Mouse (Mus musculus): Measurements from ENCODE around the gene Cpa5. TPM values are rescaled to one million over a fixed set of nuclear protein-coding genes. Genes with fewer than 3 reads are reported as not detected.

Cpa5 gene
- total RNA-seq, 2 experiments from 2014 or later = 0.20 to 0.38 TPM

DNA sequence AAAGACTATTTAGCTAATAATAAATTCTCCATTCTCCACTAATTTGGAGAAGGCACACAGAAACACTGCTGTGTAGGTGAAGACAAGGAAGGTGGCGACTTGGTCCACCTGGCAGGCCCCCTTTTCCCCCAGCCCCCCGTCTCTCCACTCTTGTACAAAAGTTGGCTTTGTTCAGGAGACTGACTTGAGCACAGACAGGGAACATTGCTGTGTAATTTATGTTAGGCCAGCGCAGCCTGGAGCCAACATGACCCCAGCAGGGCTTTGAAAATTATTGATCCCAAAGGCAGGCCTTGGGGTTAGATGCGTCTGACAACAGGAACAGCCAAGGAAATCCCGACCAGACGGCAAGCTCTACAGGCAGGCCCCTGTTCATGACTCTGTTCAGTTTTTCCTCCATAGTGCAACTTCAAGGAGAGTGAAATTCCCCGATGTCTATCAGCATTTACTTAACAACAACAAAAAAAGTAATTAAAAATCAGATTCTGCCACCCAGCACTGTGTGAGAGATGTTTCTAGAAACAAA, 6.4 kb upstream of the Cpa5 start:
- no peak for DNase-seq

DNA sequence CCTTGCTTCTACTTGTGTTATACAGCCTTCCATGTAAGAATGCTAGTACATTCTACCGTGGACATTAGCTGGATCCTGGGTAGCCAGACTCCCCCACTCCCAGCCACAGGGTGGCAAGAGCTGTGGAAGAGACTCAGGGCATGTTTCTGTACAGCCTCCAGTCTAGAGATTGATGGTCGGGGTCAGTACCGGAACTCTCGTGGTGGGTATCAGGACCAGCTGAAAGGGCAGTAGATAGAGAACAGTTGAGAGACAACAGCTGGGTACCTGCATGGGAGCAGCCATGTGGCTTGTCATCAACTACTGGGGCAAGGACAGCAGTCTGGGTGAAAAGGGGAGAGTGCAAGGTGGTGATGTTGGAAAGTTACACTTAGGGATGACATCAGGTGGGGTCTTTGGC, 5.7 kb upstream of the Cpa5 start:
- no peak for DNase-seq

DNA sequence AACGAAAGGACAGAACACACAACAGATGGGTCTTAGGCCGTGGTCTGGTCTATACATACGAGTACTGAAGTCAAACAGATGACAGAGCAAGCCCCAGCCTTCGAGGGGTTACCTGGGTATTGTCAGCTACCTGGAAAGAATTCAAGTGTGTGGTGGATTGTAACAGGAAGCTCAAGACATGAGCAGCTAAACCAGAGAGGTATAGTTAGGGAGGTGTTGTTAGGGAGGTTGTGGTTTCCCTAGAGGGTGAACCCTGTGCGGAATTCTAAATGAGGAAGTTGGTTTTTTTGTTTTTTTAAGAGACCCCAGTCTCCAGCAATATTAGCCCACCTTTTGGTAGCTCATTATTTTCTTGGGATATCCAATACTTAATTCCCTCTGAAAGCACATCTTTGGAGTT, 5.1 kb upstream of the Cpa5 start:
- DNase-seq = no peak

DNA sequence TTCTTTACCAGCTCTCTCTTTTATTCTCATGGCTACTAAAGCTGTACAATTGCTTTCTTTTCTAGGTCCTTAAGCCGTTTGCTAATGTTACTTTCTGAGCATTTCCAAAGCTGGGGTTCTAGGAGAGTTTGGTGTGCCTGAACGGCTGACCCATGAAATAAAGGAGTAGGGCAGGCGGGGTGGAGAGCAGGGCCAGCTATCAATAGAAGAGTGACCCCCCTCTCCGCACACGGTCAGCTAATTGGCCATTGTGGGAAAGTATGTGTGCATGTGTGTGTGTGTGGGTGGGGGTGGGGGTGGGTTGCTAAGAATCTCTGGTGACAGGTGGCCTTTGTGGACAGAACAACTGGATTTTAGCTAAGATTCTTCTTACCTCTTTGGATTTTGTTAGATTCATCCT, 402 bp downstream of the Cpa5 start:
- DNase-seq = no peak

GRCm38 (mm10) chr6:30614251-30614650, 3.4 kb downstream of the Cpa5 start:
- no peak for DNase-seq

GRCm38 (mm10) chr6:30615741-30616140, 4.9 kb downstream of the Cpa5 start:
- DNase-seq = no peak

- DNase-seq = no peak
Measured at GRCm38 (mm10) chr6:30616491-30616941, 5.7 kb downstream of the Cpa5 start.

- DNase-seq = no peak
Measured at GRCm38 (mm10) chr6:30617020-30617958, 6.5 kb downstream of the Cpa5 start.

DNA sequence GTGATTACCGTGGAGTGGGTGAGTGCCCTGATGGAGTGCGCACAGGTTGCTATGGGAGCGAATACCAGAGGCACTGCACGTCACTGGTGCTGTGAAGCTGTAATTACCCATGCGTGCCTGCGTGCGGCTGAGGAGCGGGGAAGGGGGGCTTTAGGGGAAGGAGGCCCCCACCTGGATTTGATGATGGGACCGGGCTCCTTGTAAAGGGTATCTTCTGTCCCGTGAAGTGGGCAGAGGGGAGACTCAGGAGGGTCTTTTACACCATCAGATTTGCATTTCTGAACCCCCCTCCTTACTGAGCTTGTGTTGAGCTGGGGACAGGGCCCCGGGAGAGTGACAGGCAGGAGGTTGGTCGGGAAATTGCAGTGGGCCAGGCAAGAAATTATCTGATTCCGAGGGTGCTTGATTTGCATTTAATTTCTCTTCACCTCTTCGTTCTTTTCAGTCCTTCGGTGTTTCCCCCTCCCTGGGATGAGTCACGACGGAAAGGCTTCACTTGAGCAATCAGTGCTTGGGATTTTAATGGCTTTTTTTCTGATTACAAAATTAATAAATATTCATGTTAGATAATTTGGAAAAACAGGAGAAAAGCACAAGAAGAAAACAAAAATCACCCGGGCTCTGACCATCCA, 7.3 kb downstream of the Cpa5 start:
- DNase-seq = no peak

DNA sequence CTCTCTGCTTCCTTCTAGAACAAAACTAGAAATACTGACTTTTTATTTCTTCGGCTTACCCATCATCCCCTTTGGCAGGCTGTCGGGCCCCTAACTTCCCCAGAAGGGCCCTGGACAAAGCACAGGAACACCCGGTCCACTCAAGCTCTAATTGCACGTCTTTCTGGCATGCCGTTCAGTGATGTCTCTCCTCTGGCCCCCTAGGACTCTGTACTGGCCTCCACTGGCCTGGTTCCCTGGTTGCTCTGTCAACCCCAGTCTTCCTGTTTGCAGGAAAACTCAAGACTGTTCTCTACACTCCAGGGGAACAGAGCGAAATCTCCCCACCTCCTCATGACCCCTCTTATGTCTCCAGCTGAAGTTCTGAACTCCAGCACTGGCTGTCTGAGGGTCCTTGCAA, 7.9 kb downstream of the Cpa5 start:
- DNase-seq = no peak

DNA sequence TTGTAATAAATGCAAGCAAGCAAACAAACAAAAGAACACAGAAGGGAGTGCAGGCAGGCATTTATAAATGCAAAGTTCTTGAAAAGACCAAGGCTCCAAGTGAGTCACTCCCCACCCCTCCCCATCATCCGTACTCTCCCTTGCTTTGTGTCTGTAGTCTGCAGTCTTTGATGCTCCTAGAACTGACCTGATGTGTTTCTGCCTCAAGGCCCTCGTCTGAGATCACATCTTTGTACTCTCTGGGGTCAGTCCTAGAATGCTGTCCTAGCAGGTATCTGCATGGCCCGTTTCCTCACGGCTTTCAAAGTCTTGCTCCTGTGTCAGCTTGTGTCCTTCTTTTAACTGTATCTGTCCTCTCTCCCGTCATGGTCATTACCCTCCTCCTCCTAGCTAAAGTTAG, 8.8 kb downstream of the Cpa5 start:
- DNase-seq = no peak

DNA sequence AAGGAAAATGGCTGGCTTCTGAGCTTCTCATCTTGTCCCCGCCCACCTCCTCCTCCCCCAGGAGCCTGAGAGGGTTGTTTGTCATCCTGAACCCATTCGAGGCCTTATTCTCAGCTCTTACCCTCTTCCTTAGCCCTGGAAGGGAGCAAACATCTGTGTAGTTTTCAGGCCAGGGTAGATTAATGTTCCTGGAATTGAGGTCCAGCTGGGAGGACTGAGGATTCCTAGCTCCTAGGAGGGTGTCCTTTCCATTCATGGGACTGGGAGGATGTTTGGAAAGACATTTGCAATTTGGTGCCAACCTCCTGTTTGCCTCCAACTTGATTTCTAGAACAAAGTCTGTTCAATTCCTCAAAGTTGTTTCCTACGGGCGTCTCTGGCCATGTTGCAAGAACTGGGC, 9.8 kb downstream of the Cpa5 start:
- DNase-seq = no peak

DNA sequence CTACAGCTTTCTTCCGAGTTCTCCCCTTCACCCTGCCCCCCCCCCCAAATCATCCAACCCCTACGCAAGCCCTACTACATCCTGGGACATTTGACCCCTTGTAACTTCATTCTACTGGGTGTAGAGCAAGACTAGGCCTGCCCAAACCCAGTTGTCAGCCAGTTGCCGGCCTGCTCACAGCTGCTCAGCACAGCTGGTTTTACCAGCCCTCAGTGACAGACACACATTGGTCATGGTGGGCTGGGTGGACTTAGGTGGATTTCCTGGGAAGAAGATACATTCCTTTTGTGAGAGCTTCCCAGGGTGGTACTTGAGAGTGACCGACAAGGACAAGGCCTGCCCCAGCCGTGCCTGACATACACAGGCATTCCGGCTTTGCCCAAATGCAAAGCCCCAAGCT, 10.2 kb downstream of the Cpa5 start:
- no peak for DNase-seq

GRCm38 (mm10) chr6:30621986-30622389, 11.2 kb downstream of the Cpa5 start:
- DNase-seq = no peak

GRCm38 (mm10) chr6:30624763-30625162, 14.0 kb downstream of the Cpa5 start:
- DNase-seq = peak; percentile 40

DNA sequence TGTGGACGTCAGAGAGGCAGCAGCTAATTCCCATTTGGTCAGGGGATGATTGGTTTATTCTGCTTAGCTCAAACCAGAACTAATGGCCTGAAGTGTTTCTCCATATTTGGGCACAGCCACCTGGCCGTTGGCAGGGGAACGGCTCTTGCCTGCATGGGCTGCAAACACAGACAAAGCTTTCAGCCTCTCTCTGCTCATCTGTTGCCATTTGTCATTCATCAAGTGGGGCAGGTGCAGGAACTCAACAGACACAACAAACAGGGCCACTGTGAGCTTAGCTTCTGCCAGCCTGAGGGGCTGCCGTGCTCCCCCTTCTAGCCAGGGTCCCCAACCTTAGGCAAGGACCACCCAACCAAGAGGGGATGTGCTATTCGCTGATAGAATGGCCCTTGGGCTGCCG, 17.3 kb downstream of the Cpa5 start:
- no peak for DNase-seq

DNA sequence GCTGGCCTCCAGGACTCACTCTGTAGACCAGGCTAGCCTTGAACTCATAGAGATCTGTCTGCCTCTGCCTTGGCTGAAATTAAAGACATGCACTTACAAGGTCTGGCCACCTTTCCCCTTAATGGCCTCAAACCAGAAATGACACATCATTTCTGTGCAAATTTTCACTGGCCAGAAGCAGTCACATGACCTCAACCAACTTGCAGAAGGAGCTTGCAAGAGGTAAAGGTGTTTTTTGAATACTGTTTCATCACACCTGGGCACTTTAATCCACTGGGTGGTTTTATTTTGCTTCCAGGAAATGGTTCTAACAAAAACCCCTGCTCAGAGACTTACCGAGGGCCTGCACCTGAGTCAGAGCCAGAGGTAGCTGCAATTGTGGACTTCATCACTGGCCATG, 19.2 kb downstream of the Cpa5 start:
- no peak for DNase-seq

- no peak for DNase-seq
Measured at GRCm38 (mm10) chr6:30635361-30635862, 24.6 kb downstream of the Cpa5 start.

- DNase-seq = no peak
Measured at GRCm38 (mm10) chr6:30636186-30636842, 25.5 kb downstream of the Cpa5 start.

GRCm38 (mm10) chr6:30638674-30639268, 28.0 kb downstream of the Cpa5 start, which contains the start of gene Cpa1:
Gene Cpa1 (plus strand): TSS chr6:30639218.
- no peak for DNase-seq

- DNase-seq = no peak
Measured at GRCm38 (mm10) chr6:30643694-30644460, 33.1 kb downstream of the Cpa5 start.

- no peak for DNase-seq
Measured at GRCm38 (mm10) chr6:30644462-30644861, 33.7 kb downstream of the Cpa5 start.

Measured in heart, postnatal 4 days (tissue).